Mouse (Mus musculus) bone marrow, adult 2 months (tissue): ENCODE data around the gene Inpp5e.

Experiments used
- CTCF ChIP-seq: fragments of 200-500 bp; IDR thresholded peaks from 2 replicates; pipeline ENCODE4 v1.5.1; 2011; ENCODE audit warnings: low read length, control low read depth; ENCODE audit not compliant: control insufficient read depth, insufficient read depth
- POLR2A ChIP-seq: fragments of 200-500 bp; IDR thresholded peaks from 2 replicates; pipeline ENCODE4 v1.6.1; 2011; ENCODE audit warnings: low read depth, mild to moderate bottlenecking, control low read depth, low read length, borderline replicate concordance; ENCODE audit not compliant: control insufficient read depth

- TF ChIP-seq CTCF (no peak), POLR2A (no peak)
Observed at GRCm38 (mm10) chr2:26442843-26443242, 33.8 kb upstream of the Inpp5e start.
